Mouse (Mus musculus) brain, embryonic 14.5 days (tissue): ENCODE measurements around the gene Runx3.

Source experiments
- CTCF ChIP-seq: fragments of 200-500 bp; IDR thresholded peaks from 2 replicates; pipeline ENCODE4 v1.5.1; 2012; ENCODE audit warnings: inconsistent platforms, mild to moderate bottlenecking, moderate library complexity, borderline replicate concordance; ENCODE audit not compliant: insufficient read depth, insufficient read length; ENCODE audit errors: extremely low read depth
- POLR2A ChIP-seq: fragments of 200-500 bp; IDR thresholded peaks from 2 replicates; pipeline ENCODE4 v1.6.1; 2012; ENCODE audit warnings: mild to moderate bottlenecking, inconsistent platforms, borderline replicate concordance; ENCODE audit not compliant: poor library complexity, insufficient read depth, insufficient read length, severe bottlenecking; ENCODE audit errors: extremely low read depth

GRCm38 (mm10) chr4:135092871-135093270, 27.6 kb upstream of the Runx3 start:
- TF ChIP-seq POLR2A (no peak), CTCF (no peak)
